ENCODE assay signal across 24 mouse cellular contexts in genomic region chr12:16631423-16631822, GRCm38 (mm10). TPM values are rescaled to one million over a fixed set of nuclear protein-coding genes. Genes with fewer than 3 reads are reported as not detected.
DNase-seq lines count a peak whose midpoint lies in the region; ATAC-seq and TF ChIP-seq lines count a peak whose summit lies in the region.
"Had no signal": no experiment of that assay in that cellular context is flagged by ENCODE, and none has a peak within 500 bp of the region (broad histone marks: within the 10 kb centered on the region; RNA-seq: fewer than 3 reads in every experiment).

No protein-coding gene starts in this region.

- H3K9me3 ChIP-seq in lung, postnatal 0 days (ENCODE audit: low read length) = no peaks in the 10 kb centered on the region
- no peaks in the 10 kb centered on the region for H3K9me3 ChIP-seq in forebrain, postnatal 0 days (ENCODE audit: low read length)
- H3K9me3 ChIP-seq: embryonic facial prominence, embryonic 15.5 days; forebrain, embryonic 15.5 days; heart, embryonic 10.5 days; hindbrain, embryonic 15.5 days; limb, embryonic 13.5 days; liver, embryonic 15.5 days; midbrain, embryonic 13.5 days had no signal

- ATAC-seq in megakaryocyte progenitor cell, adult 5-6 weeks (replicated peaks; ENCODE audit: poor library complexity) = peak; percentile 70
- no peak for ATAC-seq in lung, postnatal 0 days
- ATAC-seq in forebrain, postnatal 0 days = no peak
- ATAC-seq: forebrain, embryonic 15.5 days; midbrain, embryonic 13.5 days had no signal

- peak; percentile 19 for DNase-seq in 3T3-L1 (ENCODE audit: low read depth, low spot score)
- peak; percentile 57 for DNase-seq in 416B (ENCODE audit: low read depth)
- DNase-seq in lung, postnatal 0 days (ENCODE audit: low spot score) = no peak
- no peak for DNase-seq in forebrain, postnatal 0 days
- no peak for DNase-seq in urinary bladder, postnatal 36 days (ENCODE audit: low spot score in 2 of 2)
- DNase-seq: adrenal gland, postnatal 14 days; cerebellum, adult 8-10 months; gastrocnemius, postnatal 25 days; heart, postnatal 4 days; lung, postnatal 10 days had no signal

- H3K9ac ChIP-seq in lung, postnatal 0 days (replicated peaks; ENCODE audit: low read depth) = no peak overlapping the region
- no peak overlapping the region for H3K9ac ChIP-seq in forebrain, postnatal 0 days
- H3K9ac ChIP-seq: embryonic facial prominence, embryonic 15.5 days; forebrain, embryonic 15.5 days; hindbrain, embryonic 15.5 days; limb, embryonic 13.5 days; liver, embryonic 15.5 days; midbrain, embryonic 13.5 days had no signal

- no peak overlapping the region for H3K4me2 ChIP-seq in lung, postnatal 0 days (replicated peaks; ENCODE audit: low read depth, low read length)
- H3K4me2 ChIP-seq in forebrain, postnatal 0 days (ENCODE audit: low read depth) = no peak overlapping the region
- H3K4me2 ChIP-seq: embryonic facial prominence, embryonic 15.5 days; forebrain, embryonic 15.5 days; hindbrain, embryonic 15.5 days; limb, embryonic 13.5 days; liver, embryonic 15.5 days; midbrain, embryonic 13.5 days had no signal

- H3K27ac ChIP-seq in brown adipose tissue, adult 24 weeks (replicated peaks; ENCODE audit: low read depth, low read length) = peak overlapping the region; percentile 41
- H3K27ac ChIP-seq in lung, postnatal 0 days (ENCODE audit: low read length) = no peak overlapping the region
- H3K27ac ChIP-seq in forebrain, postnatal 0 days (ENCODE audit: low read depth, low read length) = no peak overlapping the region
- H3K27ac ChIP-seq: embryonic facial prominence, embryonic 15.5 days; forebrain, embryonic 15.5 days; heart, embryonic 10.5 days; hindbrain, embryonic 15.5 days; layer of hippocampus, adult 2 months; limb, embryonic 13.5 days; liver, embryonic 15.5 days; midbrain, embryonic 13.5 days had no signal

- H3K4me3 ChIP-seq in brown adipose tissue, adult 24 weeks (ENCODE audit: insufficient read depth, low read depth, low read length) = no peak overlapping the region
- H3K4me3 ChIP-seq in lung, postnatal 0 days (ENCODE audit: low read depth, low read length) = no peak overlapping the region
- H3K4me3 ChIP-seq in forebrain, postnatal 0 days (ENCODE audit: low read depth, low read length) = no peak overlapping the region
- H3K4me3 ChIP-seq: embryonic facial prominence, embryonic 15.5 days; forebrain, embryonic 15.5 days; heart, embryonic 10.5 days; hindbrain, embryonic 15.5 days; layer of hippocampus, adult 2 months; limb, embryonic 13.5 days; liver, embryonic 15.5 days; midbrain, embryonic 13.5 days had no signal

- no peak for TF ChIP-seq CTCF in lung, postnatal 0 days (IDR thresholded peaks at IDR 0.05)
- no peak for TF ChIP-seq CTCF in forebrain, postnatal 0 days (IDR thresholded peaks at IDR 0.05; ENCODE audit: low read depth)

- WGBS in lung, postnatal 0 days = 83% methylated on average over 2 of the region's 2 CpGs
- WGBS in forebrain, postnatal 0 days = 93% methylated on average over 2 of the region's 2 CpGs

- H3K27me3 ChIP-seq in lung, postnatal 0 days (replicated peaks; ENCODE audit: insufficient read depth, low read length) = no peaks in the 10 kb centered on the region
- no peaks in the 10 kb centered on the region for H3K27me3 ChIP-seq in forebrain, postnatal 0 days (ENCODE audit: insufficient read depth, low read length)
- H3K27me3 ChIP-seq: embryonic facial prominence, embryonic 15.5 days; forebrain, embryonic 15.5 days; hindbrain, embryonic 15.5 days; limb, embryonic 13.5 days; liver, embryonic 15.5 days; midbrain, embryonic 13.5 days had no signal

- no peak for TF ChIP-seq EP300 in lung, postnatal 0 days (IDR thresholded peaks at IDR 0.05)

- peaks cover 16% of the 10 kb centered on the region for H3K4me1 ChIP-seq in brown adipose tissue, adult 24 weeks (ENCODE audit: control insufficient read depth, insufficient read depth, insufficient read length, low read length)
- no peaks in the 10 kb centered on the region for H3K4me1 ChIP-seq in lung, postnatal 0 days (ENCODE audit: insufficient read depth, low read depth, low read length)
- H3K4me1 ChIP-seq in forebrain, postnatal 0 days (ENCODE audit: insufficient read depth) = no peaks in the 10 kb centered on the region
- H3K4me1 ChIP-seq: embryonic facial prominence, embryonic 15.5 days; forebrain, embryonic 15.5 days; heart, embryonic 10.5 days; hindbrain, embryonic 15.5 days; limb, embryonic 13.5 days; liver, embryonic 15.5 days; midbrain, embryonic 13.5 days had no signal

- no peaks in the 10 kb centered on the region for H3K36me3 ChIP-seq in lung, postnatal 0 days (ENCODE audit: insufficient read depth, low read length)
- H3K36me3 ChIP-seq in forebrain, postnatal 0 days (ENCODE audit: insufficient read depth) = no peaks in the 10 kb centered on the region
- H3K36me3 ChIP-seq: embryonic facial prominence, embryonic 15.5 days; forebrain, embryonic 15.5 days; heart, embryonic 10.5 days; hindbrain, embryonic 15.5 days; limb, embryonic 13.5 days; liver, embryonic 15.5 days; midbrain, embryonic 13.5 days had no signal

RNA-seq across cellular contexts. Expression of gene Lpin1, which starts 20.7 kb away (rescaled TPM):
- polyA plus RNA-seq in brown adipose tissue, adult 24 weeks (2012; ENCODE audit: insufficient read depth, insufficient read length, missing spikeins) = 258 and 314 TPM in 2 replicates
- total RNA-seq in megakaryocyte progenitor cell, adult 5-6 weeks (2015) = 3.8 and 5.3 TPM in 2 replicates
- total RNA-seq in megakaryocyte progenitor cell, adult 5-6 weeks (2017) = 5.8 and 7.8 TPM in 2 replicates
- polyA plus RNA-seq in lung, postnatal 0 days (2015; fragmentation: Nextera tagmentation; extraction: Ambion mirVana) = 7.3 and 9.0 TPM in 2 replicates
- 14.5 and 15.4 TPM in 2 replicates for total RNA-seq in forebrain, postnatal 0 days (2014; rRNA removed)
- polyA plus RNA-seq in forebrain, postnatal 0 days (2015; fragmentation: Nextera tagmentation; extraction: Ambion mirVana) = 5.5 and 8.4 TPM in 2 replicates

RNA-seq across cellular contexts. Expression of gene Ntsr2, which starts 21.8 kb away (rescaled TPM):
- polyA plus RNA-seq in brown adipose tissue, adult 24 weeks (2012; ENCODE audit: insufficient read depth, insufficient read length, missing spikeins) = 1.3 and 1.9 TPM in 2 replicates
- total RNA-seq in megakaryocyte progenitor cell, adult 5-6 weeks (2015) = not detected in 2 replicates
- total RNA-seq in megakaryocyte progenitor cell, adult 5-6 weeks (2017) = not detected in 2 replicates
- polyA plus RNA-seq in lung, postnatal 0 days (2015; fragmentation: Nextera tagmentation; extraction: Ambion mirVana) = 0.39 and 0.48 TPM in 2 replicates
- 4.5 and 7.1 TPM in 2 replicates for total RNA-seq in forebrain, postnatal 0 days (2014; rRNA removed)
- 4.9 and 8.7 TPM in 2 replicates for polyA plus RNA-seq in forebrain, postnatal 0 days (2015; fragmentation: Nextera tagmentation; extraction: Ambion mirVana)
- total RNA-seq: adrenal gland, postnatal 14 days; monocyte, adult 5-6 weeks; neutrophil, adult 5-6 weeks had no signal
- polyA plus RNA-seq: embryonic facial prominence, embryonic 15.5 days; heart, embryonic 10.5 days; intestine, embryonic 14.5 days; limb, embryonic 13.5 days; liver, embryonic 15.5 days; small intestine, adult 2 months had no signal

Comparison
In these comparisons a context has a peak if more than half of its experiments do, and no peak if none do; other contexts are left out.
1. DNase-seq: peak in 3T3-L1 (single experiment) and 416B (single experiment); none in lung, postnatal 0 days (single experiment), forebrain, postnatal 0 days (single experiment) and urinary bladder, postnatal 36 days (0 of 2).
2. RNA of gene Lpin1, which starts 20.7 kb away (polyA plus RNA-seq): 258 to 314 TPM in brown adipose tissue, adult 24 weeks; 7.3 to 9.0 TPM in lung, postnatal 0 days and 5.5 to 8.4 TPM in forebrain, postnatal 0 days; every median in the first group is over 10 times any median in the second.